Mouse (Mus musculus) urinary bladder, adult 18-20 months (tissue): ENCODE results near the gene Ptbp3.
A peak's percentile ranks its signal among the peaks of the same experiment; 100 is the strongest.

ENCODE experiments used
- DNase-seq, 2 experiments: peaks; one replicate each; pipeline ENCODE4 v3.0.0; 2022; ENCODE audit warnings: low spot score in 2 of 2, mixed read lengths in 2 of 2

The Ptbp3 gene

DNA sequence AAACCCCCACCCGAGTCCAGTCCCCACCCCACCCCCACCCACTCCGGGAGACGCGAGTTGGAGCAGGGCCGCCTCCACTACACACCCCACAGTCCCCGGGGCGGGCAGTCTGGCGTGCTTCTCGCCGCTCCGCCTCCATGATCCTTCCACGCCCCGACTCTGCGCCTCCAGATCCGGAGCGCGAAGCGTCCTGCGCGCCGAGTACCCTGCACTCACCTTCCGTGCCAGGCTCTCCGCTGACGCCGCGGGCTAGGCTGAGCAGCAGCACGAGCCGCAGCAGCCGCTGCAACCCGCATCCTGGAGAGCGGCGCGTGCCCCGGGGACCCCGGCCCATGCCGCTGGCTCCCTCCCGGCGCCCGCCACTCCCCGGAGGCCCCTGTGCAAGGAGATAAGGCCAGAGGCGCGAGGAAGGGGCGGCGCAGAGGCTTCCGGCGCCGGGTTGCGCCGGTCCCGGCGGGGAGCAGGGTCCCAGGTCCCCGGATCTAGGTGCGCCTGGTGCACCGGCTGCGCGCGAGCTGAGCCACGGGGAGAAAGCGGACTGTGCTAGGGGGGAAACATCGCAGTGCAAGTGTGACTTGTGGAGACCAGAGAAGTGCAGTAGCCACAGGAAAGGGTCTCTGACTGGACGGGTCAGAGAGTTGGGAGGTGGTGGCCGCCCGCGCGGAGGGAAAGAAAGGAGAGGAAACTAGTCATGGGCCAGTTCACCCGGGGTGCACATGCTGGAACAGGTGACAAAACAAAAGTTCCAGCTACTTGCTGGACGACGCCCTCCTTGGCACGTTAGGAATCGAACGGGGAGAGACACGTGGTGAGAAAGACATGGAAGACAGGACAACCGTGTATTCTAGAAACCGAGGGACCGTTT is 110.9 kb downstream of the Ptbp3 start, which contains the start of gene Susd1:
Gene Susd1, minus strand, starts transcription at position 644 of the 865 bp plus-strand sequence.
- DNase-seq = peak; percentile 67 to 71

DNA sequence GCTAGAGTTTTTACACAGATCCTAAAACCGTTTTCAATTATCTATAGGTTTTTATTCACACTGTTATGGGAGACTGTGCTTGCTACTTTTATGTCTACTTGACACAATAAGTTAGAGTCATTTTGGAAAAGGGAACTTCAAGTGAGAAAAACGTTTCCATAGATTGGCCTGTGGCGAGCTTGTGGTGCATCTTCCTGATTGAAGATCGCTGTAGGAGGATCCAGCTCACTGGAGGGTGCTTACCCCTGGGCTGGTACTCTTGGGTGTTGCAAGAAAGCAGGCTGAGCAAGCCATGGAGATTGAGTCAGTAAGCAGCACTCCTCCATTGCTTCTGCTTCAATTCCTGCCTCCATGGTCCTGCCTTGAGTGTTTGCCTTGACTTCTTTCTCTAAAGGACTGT is 113.2 kb downstream of the Ptbp3 start:
- no peak for DNase-seq

DNA sequence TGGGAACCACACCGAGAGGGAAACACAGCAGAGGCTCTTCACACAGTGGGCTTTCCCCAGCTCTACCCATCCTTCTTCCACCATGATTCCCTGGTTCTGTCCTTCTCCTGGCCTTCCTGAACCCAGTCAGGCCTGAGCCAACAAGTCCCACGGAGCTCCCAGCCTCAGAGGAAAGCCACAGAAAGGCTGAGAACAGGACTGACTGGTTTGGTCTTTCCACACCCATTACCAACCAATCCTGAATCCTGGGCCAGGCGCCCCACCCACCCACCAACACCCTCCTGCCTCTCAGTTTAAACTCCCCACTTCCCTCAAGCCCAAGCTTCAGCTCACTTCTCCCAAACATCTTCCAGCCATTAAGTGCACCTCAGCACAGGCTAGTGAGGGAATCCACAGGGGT is 115.1 kb downstream of the Ptbp3 start:
- peak; percentile 34 to 66 for DNase-seq

DNA sequence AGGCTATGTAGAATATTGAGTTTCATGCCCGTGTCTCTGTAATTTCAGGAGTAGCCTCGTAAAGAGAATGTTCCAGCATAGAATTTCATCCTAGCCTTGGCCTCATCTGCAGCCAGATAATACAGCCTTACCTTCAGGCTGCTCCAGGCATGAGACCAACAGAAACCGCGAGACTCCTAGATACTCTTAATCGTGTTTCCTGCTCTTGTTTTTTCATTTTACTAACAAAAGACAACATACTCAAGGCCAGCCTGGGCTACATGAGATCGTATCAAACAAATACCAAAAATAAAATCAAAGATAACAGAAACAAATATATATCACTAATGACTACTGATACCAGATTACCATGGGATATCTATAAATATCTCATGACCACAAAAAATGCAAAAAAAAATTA is 120.0 kb downstream of the Ptbp3 start:
- no peak for DNase-seq

DNA sequence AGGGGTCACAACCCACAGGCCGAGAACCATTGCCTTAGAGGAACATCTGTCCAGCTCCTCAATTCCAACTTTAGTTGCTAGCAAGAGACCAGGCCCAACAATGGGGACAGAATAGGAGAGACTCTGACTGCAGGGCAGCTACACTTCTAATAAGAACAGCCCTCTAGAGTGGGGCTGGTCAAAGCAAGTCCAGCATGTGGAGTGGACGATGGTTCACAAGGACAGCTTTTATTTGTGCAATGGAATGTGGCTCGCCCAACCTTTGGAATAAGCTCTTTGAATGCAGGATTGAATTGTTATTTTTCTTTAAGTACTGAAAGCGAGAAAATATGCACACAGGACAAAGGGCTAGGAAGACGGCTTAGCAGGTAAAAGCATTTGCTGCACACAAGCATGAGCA is 122.7 kb downstream of the Ptbp3 start:
- no peak for DNase-seq

DNA sequence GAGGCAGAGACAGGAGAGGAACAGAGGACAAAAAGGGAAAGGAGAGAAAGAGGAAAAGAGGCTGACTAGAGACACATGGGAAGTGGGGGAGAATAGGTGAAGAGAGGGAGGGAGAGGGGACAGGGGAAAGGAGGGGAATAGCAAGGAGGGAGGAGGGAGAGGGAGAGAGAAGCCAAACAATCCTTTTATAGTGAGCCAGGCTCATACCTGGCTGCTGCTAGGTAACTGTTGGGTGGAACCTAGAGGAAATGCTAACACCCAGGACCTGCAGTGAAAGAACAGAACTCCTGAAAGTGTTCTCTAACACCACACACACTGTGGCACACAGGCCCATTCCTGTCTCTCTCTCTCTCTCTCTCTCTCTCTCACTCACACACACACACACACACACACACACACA is 126.4 kb downstream of the Ptbp3 start:
- DNase-seq = no peak

DNA sequence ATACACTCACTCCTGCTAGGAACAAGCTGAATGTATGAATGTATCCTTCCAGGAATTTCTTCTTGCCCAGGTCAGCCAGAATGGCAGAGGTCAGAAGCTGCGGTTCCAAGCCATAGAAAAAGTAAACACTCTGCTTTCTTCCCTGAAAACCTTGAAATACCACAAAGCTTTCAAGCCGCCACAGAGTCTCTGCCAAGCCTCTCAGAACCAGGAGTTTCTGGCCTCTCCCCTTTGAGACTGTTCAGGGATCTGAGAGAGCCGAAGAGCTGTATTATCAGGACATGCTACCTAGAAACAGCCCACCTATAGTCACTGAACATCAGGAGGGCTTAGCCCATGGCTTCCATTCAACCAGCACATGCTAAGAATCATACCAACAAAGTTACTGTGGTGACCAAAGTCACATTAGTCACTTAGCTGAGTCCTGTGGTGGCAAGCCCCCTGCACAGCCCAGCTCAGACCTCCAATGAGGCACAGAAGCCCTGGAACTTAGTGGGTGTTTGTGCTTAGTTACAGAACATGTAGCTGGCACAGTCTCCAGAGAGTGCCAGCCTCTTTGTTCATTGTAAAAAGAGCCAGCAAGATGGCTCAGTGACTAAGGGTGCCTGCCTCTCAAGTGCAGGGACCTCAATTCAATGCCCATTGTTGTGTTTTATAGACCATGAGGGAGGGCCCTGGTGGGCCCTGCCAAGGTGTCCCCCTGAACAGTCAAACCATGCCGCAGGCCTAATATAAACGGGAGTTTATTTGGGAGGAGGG is 127.0 kb downstream of the Ptbp3 start:
- DNase-seq = no peak
